Mouse (Mus musculus) lung, postnatal 36 days (tissue): ENCODE results near the gene Mif4gd.

Experiments
- DNase-seq: peaks from one replicate; pipeline ENCODE4 v3.0.0; 2022; ENCODE audit warnings: mixed read lengths

Gene Mif4gd

GRCm38 (mm10) chr11:115632247-115632646, 19.5 kb upstream of the Mif4gd start:
- DNase-seq = no peak

DNA sequence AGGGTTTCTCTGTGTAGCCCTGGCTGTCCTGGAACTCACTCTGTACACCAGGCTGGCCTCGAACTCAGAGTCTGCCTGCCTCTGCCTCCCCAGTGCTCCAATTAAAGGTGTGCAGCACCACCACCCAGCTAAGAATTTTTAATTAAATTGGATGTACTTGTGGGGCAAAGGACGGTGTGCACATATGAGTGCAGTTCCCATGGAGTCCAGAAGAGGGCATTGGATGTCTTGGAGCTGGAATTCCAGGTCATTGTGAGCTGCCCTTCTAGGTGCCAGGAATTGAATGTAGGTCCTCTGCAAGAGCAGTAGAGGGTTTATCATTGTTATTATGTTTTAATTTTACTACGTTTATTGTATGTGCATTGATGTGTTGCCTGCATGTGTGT, 18.7 kb upstream of the Mif4gd start:
- DNase-seq = peak; percentile 86

DNA sequence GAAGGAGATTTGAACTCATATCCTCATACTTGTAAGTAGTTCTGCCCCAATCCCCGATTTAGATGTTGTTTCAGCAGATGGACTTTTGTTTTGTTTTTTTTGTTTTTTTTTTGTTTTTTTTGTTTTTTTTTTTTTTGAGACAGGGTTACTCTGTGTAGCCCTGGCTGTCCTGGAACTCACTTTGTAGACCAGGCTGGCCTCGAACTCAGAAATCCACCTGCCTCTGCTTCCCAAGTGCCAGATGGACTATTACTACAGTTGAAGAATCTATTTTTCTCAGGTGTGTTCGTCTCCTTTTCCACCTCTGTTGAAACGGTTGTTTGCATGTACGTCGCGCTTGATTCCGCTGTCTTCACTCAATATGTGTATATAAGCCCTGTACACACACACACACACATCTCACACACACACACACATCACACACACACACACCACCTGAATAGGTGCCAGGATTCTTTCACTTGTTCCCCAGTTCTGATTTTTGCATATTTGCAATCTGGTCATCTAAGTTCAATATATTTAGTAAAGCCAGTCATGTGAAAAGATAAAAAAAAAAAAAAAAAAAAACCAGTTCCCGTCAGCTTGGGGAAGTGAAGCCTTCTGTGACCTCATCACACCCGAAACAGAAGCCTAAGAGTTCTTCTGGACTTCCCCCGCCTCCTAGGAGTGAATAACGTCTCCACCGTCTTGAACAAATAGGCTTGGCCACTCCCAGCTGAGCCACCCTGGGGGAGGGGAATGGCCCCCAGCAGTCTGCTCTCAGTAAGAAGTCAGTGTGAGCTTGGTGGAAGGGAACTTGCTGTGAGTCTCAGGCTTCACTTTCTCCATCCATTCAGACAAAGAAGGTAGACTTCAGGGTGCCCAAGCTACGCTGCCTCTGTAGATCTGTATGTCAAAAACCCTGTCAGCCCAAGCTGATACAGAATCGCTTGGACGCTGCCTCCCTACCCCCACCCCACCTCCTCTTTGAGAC, 18.0 kb upstream of the Mif4gd start:
- DNase-seq = peak; percentile 88

DNA sequence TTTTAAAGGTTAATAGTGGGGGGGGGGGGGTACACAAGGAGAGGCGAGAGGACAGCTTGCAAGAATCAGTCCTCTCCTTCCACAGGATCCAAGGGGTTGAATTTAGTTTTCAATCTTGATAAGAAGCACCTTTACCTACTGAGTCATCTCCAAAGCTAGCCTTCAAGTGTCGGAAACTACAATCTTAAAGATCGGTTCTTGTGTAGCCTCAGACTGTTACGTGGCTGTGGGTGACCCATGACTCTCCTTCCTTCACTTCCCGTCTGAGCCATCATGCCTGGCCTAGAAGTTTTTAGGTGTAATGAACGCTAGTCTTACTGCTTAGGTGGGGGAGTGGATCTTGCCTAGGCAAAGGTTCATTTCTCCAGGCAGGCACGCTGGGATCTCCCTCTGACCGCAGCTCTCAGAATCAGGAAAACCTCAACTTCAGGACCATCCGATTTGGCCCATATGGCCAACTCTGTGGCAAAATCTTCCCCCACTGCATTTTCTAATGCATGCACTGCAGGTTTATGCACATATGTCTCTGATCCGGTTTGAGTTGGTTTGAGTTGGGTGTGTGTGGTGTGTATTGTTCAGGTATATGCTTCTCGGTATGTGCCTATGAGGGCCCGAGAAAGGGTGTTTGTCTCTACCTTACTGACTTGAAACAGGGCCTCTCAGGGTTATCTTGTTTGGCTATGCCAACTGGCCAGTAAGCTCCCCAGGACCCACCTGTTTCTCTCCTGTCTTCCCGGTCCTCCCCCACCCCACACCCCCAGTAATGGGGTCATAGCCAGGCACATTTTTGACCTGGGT, 17.2 kb upstream of the Mif4gd start:
- no peak for DNase-seq

DNA sequence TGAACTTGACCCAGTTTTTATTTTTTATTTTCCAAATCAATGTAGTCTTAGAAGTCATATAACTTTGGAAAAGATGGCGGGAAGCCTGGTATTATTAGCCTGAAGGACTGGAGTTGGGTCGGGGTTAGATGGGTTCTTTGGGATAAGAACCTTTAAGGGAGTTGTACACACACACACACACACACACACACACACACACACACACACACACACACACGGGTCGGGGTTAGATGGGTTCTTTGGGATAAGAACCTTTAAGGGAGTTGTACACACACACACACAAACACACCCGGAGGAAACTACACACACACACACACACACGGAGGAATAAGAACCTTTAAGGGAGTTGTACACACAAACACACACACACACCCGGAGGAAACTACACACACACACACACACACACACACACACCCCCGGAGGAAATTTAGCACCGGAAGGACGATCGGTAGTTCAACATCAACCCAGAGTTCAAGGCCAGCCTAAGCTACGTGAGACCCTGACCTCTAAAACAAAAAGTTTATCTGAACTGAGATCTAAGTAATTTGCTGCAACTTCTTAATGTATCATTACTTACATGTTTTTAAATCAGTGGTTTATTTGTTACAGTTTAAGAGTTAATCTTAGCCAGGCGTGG, 15.8 kb upstream of the Mif4gd start:
- DNase-seq = no peak

DNA sequence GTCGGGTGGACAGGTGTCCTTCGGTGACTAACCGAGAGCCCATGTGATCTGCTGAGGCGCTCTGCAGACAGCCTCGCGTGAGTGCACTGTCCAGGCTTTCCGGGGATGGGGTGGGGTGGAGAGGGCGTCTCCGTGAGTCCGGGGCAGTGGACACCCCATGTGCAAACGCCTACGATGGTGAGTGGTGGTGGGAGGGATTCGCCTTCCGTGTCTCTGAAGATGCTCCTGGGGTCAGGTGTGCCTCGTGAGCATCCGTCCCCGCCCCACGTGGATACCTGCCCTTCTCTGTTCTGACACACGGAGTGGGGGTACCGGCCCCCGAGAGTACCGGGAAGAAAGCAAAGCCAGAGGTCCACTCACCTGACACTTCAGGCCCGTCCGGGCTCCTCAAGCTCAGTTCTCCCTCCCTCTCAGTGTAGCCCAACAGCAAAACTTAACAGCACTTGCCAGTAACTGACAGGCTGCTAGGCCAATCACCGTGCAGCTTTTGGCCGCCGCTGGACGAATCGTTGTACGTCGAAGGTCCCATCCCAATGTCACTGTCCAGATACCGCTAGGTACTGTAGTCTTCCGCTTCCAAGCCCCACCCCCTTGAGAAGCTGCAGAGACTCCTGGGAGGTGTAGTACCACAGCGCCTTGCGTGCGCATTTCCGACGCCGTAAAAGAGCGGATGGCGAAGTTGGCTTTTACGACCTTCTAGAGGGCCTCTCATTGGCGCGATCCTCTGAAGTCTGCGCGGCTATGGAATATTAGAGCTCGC, 15.1 kb upstream of the Mif4gd start, which contains the start of gene Slc25a19:
Gene Slc25a19 (minus strand): TSS at position 591 of the 760 bp plus-strand sequence.
- peak; percentile 100 for DNase-seq

DNA sequence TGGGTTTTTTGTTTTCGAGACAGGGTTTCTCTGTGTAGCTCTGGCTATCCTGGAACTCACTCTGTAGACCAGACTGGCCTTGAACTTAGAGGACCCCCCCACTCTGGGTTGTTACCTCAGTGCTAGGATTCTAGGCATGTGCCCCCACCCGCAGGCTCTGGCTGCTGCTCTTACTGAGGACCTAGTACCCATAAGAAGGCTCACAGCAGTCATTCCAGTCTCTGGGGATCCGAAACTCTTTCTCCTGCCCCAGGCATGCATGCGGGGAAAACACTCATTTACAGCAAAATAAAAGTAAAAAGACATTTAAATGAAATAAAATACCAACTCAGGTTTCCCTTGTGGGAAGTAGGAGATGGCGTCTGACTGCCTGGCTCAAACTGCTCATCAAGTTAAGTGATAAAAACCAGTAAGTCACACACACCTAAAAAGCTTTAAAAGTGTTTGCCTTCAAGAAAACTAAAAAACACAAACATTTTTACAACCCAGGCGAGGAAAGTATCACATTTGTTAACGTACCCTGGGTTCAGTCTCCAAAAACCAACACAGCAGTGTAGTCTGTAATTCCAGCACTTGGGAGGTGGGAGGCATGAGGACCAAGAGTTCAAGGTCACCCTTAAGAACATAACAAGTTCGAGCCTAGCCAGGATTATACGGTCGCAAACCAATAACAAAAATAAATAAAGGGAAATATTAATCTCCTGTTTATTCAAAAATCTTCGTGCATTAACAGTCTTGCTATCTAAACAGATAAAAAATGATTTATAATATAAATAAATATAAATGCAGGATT, 14.3 kb upstream of the Mif4gd start:
- DNase-seq = no peak

DNA sequence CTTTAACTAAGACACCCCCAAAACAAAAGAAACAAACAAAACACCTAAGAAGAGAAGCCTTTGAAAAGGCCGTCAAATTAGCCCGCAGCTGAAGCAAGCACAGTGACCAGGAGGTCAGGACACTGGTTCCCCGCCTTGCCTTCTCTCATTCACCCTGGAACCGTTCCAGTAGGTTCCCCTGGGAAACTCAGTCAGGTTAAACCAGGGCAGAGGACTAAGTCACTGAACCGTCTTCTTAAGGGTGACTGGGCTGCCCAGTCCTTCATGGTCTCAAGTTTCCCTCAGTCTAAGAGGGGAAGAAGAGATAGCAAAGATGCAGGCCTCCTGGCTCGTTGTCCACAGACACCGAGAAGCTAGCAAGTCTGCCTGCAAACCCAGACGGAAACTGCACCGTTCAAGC, 13.1 kb upstream of the Mif4gd start:
- no peak for DNase-seq

- DNase-seq = no peak
Measured at GRCm38 (mm10) chr11:115623487-115624070, 10.8 kb upstream of the Mif4gd start.

DNA sequence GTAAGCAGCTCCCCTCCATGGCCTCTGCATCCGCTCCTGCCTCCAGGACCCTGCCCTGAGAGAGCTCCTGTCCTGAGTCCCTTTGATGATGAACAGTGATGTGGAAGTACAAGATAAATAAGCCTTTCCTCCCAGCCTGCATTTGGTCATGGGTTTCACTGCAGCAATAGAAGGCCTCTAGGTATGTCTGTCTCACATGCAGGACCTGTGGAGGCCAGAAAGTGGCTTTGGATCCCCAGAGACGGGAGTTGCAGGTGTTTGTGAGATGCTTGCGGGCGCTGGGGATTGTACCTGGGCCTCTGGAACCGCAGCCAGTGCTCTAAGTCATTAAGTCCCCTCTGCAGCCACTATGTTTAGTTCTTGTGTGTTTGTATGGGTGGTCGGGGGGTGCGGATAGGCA, 7.2 kb upstream of the Mif4gd start:
- DNase-seq = no peak

GRCm38 (mm10) chr11:115618732-115619516, 6.2 kb upstream of the Mif4gd start:
- DNase-seq = no peak

GRCm38 (mm10) chr11:115618001-115618400, 5.2 kb upstream of the Mif4gd start:
- no peak for DNase-seq

DNA sequence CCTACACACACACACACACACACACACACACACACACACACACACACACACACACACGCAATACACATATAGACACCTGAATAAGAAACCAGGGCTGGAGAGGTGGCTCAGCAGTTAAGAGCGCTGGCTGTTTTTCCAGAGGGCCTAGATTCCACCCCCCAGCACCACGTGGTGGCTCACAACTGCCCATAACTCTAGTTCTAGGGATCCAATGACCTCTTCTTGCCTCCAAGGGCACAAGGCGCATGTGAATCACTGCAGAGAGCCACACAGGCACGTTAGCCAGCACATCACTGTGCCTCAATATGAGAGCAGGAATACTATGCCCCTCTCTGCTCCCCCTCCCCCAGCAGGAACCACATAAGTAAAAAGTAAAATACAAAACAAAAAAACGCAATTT, 4.1 kb upstream of the Mif4gd start:
- DNase-seq = no peak

GRCm38 (mm10) chr11:115616371-115616770, 3.6 kb upstream of the Mif4gd start:
- DNase-seq = no peak

DNA sequence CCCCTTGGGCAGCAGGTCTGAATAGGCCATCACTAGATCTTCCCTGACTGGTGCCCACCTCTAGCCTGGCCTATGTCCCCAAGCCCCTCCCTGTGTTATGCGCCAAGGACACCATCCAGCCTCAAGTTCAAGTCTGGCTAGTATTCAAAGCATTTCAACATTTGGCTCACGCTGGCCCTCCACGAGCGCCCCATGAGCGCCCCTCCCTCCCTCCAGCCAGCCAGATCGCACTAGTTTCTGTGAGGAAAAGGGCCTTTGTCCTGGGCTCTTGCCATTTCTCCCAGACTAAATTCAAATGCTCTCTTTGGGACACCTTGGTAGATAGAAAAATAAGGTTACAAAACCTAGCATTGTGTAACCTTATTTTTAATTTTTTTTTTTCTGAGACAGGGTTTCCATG, 3.1 kb upstream of the Mif4gd start:
- DNase-seq = no peak

DNA sequence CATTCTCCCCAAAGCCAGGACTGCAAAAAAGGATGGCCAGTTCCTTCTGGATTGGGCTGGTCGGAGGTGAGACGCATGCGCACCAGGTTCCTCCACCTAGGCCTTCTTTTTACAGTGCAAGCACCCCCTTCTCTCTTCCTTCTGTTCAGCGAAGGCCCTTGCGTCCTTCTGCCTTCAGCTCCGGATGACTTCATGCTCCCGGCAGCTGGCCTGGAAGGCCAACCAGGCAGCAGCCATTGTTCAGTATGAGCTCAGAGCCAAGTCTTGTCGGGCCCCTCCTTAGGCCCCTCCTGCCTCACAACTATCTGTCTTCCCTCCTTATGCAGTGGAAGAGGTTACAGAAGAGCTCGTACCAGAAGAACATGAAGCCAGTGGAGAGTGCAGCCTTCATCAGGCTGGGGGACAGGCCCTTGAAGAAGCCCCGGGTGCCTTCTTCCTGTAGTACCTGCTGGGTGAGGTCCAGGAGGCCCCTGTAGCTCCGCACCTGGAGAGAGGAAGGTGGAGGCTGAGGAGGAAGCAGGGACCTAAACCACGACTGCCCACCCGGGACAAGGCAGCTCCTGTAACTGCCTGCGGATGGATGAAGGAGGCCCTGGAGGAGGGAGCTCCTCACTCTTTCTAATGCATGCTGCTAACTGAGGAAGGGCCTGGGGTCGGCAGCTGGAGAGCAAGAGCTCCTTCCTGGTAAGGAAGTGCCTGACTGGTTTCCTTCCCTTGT, 2.5 kb upstream of the Mif4gd start:
- DNase-seq = no peak

GRCm38 (mm10) chr11:115614346-115615107, 1.8 kb upstream of the Mif4gd start:
- no peak for DNase-seq

GRCm38 (mm10) chr11:115613138-115613945, 573 bp upstream of the Mif4gd start:
- DNase-seq = peak; percentile 59
